Mouse (Mus musculus): Measurements from ENCODE around the gene Krt90.
A peak's percentile ranks its signal among the peaks of the same experiment; 100 is the strongest.

The Krt90 gene

DNA sequence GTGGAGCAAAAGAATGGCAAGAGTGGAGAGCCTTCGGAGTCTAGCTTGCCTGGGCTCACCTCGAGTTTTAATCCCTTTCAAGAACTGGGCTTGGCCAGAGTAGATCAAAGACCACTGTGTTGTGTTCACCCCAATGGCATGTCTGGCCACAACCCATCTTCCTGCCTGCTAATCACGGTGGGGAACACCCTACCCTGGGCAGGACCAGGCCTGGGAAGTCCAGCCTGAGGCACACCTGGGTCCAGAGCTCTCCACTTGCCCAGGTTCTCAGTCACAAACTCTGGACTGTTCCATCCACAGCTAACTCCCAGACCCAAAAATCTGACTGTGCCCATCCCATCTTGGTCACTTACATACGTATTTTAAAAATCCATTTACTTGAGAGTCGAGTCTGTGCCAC lies at the start of gene Krt90:
TSS of gene Krt90 (minus strand) at position 101 of the 400 bp plus-strand sequence.
- no peak for DNase-seq (ENCODE audit: low read depth, low spot score)

GRCm38 (mm10) chr15:101599123-101599522 lies 36.4 kb upstream of the Krt90 start:
- no peak for DNase-seq (ENCODE audit: low read depth, low spot score)

- no peak for DNase-seq (ENCODE audit: low read depth, low spot score)
Observed at GRCm38 (mm10) chr15:101588216-101588615, 25.5 kb upstream of the Krt90 start.

GRCm38 (mm10) chr15:101584456-101584855 lies 21.7 kb upstream of the Krt90 start:
- DNase-seq (ENCODE audit: low read depth, low spot score) = no peak

GRCm38 (mm10) chr15:101583211-101583965 lies 20.6 kb upstream of the Krt90 start:
- no peak for DNase-seq (ENCODE audit: low read depth, low spot score)

- no peak for DNase-seq (ENCODE audit: low read depth, low spot score)
Observed at GRCm38 (mm10) chr15:101581701-101582100, 19.0 kb upstream of the Krt90 start.

DNA sequence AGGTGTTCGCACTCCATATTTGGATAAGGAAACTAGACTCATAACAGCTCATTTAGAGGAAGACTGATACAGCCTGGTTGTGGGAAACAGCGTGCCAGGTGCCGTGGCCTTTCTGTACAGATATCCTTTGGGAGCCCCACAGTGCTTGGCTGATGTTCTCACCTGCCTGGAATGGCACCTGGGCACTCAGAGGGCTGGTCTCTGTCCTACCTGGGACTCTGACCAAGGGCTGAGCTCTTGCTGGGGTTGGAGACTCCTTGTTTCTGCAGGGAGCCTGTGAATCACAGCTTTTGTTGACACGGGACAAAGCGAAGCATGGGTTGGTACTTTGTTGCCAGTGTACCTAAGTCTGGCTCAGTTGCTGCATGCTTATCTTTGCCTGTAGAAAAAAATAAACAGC lies 12.8 kb upstream of the Krt90 start:
- DNase-seq (ENCODE audit: low read depth, low spot score) = no peak

- no peak for DNase-seq (ENCODE audit: low read depth, low spot score)
Observed at GRCm38 (mm10) chr15:101573796-101574345, 11.1 kb upstream of the Krt90 start, which contains the start of gene Krt75. TSS of gene Krt75 (minus strand) at chr15:101573904.

GRCm38 (mm10) chr15:101567780-101568179 lies 5.0 kb upstream of the Krt90 start:
- DNase-seq (ENCODE audit: low read depth, low spot score) = no peak

- DNase-seq (ENCODE audit: low read depth, low spot score) = no peak
Observed at GRCm38 (mm10) chr15:101558034-101558646, 4.6 kb downstream of the Krt90 start.

- no peak for DNase-seq (ENCODE audit: low read depth, low spot score)
Observed at GRCm38 (mm10) chr15:101553169-101553568, 9.6 kb downstream of the Krt90 start.

GRCm38 (mm10) chr15:101552188-101552587 lies 10.6 kb downstream of the Krt90 start:
- DNase-seq (ENCODE audit: low read depth, low spot score) = no peak

GRCm38 (mm10) chr15:101550567-101550966 lies 12.2 kb downstream of the Krt90 start, which contains the start of gene Krt82:
TSS of gene Krt82 (minus strand) at chr15:101550667.
- no peak for DNase-seq (ENCODE audit: low read depth, low spot score)

- no peak for DNase-seq (ENCODE audit: low read depth, low spot score)
Observed at GRCm38 (mm10) chr15:101544478-101544877, 18.3 kb downstream of the Krt90 start.

DNA sequence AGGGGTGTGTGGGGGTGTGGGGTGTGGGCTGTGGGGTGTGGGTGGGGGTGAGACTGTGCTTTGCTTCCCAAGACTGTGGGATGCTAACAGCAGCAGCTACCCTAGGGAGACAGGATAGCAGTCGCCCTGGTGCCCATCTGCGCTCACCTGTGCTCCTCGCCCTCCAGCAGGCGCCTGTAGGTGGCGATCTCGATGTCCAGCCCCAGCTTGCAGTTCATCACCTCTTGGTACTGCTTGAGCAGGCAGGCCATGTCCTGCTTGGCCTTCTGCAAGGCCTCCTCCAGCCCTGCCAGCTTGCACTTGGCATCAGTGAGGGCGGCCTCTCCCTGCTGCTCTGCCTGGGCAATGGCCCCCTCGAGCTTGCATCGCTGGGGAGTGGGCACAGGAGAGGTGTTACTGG lies 20.2 kb downstream of the Krt90 start:
- no peak for DNase-seq (ENCODE audit: low read depth, low spot score)

DNA sequence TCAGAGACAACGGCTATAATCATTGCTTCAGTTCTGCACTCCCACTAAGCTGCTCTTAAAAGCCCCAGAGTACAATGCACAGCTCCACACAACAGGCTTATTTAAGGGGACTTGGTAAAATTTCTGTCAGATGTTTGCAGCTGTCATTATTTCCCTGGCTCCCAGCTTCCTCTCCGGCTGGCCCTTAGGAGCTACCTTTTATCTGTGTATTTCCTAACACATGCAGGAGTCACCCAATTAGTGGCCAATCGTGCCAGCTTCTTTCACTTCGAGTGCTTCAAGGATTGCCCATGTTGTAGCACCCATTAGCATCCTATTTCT lies 24.2 kb downstream of the Krt90 start:
- DNase-seq (ENCODE audit: low read depth, low spot score) = no peak

- DNase-seq (ENCODE audit: low read depth, low spot score) = no peak
Observed at GRCm38 (mm10) chr15:101537864-101538579, 24.7 kb downstream of the Krt90 start.

GRCm38 (mm10) chr15:101536054-101536850 lies 26.5 kb downstream of the Krt90 start:
- no peak for DNase-seq (ENCODE audit: low read depth, low spot score)

- DNase-seq (ENCODE audit: low read depth, low spot score) = no peak
Observed at GRCm38 (mm10) chr15:101532720-101533119, 30.0 kb downstream of the Krt90 start, which contains the start of gene Krt84. TSS of gene Krt84 (minus strand) at chr15:101532820.

DNA sequence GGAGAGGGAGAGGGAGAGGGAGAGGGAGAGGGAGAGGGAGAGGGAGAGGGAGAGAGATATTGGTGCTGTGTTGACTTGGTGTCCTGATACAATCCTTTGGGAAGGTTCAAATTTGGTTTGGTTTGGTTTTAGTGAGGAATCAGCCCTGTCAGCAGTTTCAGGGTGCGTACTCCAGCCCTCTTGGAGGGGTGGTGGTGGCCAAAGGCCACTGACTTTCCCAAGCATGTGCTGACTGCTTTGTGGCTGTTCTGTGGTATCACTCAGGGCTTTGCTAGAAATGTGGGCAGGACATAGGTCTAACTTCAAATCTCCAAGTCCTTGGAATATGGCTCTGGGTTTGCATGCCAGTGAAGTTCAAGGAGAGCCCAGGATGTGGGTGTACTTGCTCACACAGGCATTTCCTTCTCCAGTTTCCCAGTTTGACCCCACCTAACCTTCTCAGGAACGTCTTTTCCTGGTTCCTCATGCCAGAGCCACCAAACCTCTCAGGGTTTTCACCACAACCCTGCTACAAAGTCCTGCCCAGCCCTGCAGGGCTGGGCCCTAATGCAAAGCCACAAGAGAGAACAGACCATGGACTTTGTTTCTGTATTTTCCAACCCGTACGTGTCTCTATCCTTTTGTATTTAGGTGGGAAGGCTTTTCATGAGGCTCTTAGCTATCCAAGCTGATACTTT lies 40.1 kb downstream of the Krt90 start:
- DNase-seq (ENCODE audit: low read depth, low spot score) = peak; percentile 10

DNA sequence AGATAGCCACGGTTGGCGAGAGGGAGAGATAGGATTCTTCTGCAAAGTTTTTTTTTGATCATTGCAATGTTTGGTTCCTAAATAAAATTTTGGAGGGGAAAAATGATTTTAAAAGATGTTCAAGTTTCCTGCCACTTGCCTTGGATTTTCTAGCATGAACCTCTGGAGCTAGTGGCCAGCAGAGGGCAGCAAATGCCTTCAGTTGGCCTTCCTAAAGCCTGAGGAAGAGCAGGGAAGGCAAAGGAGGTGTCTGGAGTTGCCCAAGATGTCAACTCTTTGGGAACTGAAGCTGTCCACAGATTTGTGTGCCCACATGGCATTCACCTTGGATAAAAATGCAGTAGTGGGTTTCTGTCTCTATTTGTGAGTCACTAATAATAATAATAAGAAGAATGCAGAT lies 43.0 kb downstream of the Krt90 start:
- peak; percentile 65 for DNase-seq (ENCODE audit: low read depth, low spot score)

Measured in skeletal muscle tissue, adult 2 months (tissue).